Mouse (Mus musculus) G1E (cell line): ENCODE measurements at regions not wholly inside any gene's neighbourhood (a gene's known extent, or its start where the extent isn't known, plus 50 kb on each side); places are given as distances from the start of the nearest gene placed in this dataset.

Source experiments
- CTCF ChIP-seq: IDR thresholded peaks from 2 replicates; pipeline ENCODE4 v1.5.1; 2012; ENCODE audit warnings: low read depth, low read length, inconsistent platforms, mixed read lengths
- GATA1 ChIP-seq: IDR thresholded peaks from 2 replicates; pipeline ENCODE4 v1.6.1; 2012; ENCODE audit warnings: borderline replicate concordance, low read length, inconsistent platforms, mixed read lengths

- no peak for TF ChIP-seq CTCF
- no peak for TF ChIP-seq GATA1
Measured at GRCm38 (mm10) chr9:111822094-111822493, 131.9 kb upstream of the Stac start.
